Mouse (Mus musculus) kidney, postnatal 0 days (tissue): ENCODE data around the gene Anapc16. TPM values are rescaled to one million over a fixed set of nuclear protein-coding genes. Genes with fewer than 3 reads are reported as not detected.
A peak's percentile ranks its signal among the peaks of the same experiment; 100 is the strongest.

Source experiments
- ATAC-seq: fragments of 200-750 bp; cut with Nextera tagmentation; replicated peaks from 2 replicates; pipeline ENCODE4 v1.8.0; 2017; ENCODE audit warnings: low read depth, moderate number of reproducible peaks, moderate TSS enrichment, moderate library complexity; ENCODE audit not compliant: low FRiP score
- DNase-seq: peaks from one replicate; pipeline ENCODE4 v3.0.0-alpha.2; 2016; ENCODE audit warnings: low spot score
- H3K27ac ChIP-seq: fragments of 300-500 bp; sonication (generic); 2 replicates; pipeline ENCODE4 v1.5.1; 2014; ENCODE audit warnings: mild to moderate bottlenecking
- H3K27me3 ChIP-seq: fragments of 300-500 bp; sonication (generic); 2 replicates; pipeline ENCODE4 v1.6.1; 2014; ENCODE audit warnings: low read length, mixed read lengths; ENCODE audit not compliant: insufficient read depth
- H3K36me3 ChIP-seq: fragments of 300-500 bp; sonication (generic); 2 replicates; pipeline ENCODE4 v1.6.1; 2014; ENCODE audit warnings: low read length, mixed read lengths; ENCODE audit not compliant: insufficient read depth
- H3K4me1 ChIP-seq: fragments of 300-500 bp; sonication (generic); replicated peaks from 2 replicates; pipeline ENCODE4 v1.6.1; 2014; ENCODE audit warnings: antibody characterized with exemption, low read length, mixed read lengths; ENCODE audit not compliant: insufficient read depth
- H3K4me2 ChIP-seq: fragments of 300-500 bp; sonication (generic); 2 replicates; pipeline ENCODE4 v1.6.1; 2014; ENCODE audit warnings: mild to moderate bottlenecking, low read length, moderate library complexity, mixed read lengths
- H3K4me3 ChIP-seq: fragments of 300-500 bp; sonication (generic); replicated peaks from 2 replicates; pipeline ENCODE4 v1.5.1; 2014; ENCODE audit warnings: low read depth, low read length
- H3K9ac ChIP-seq: fragments of 300-500 bp; sonication (generic); 2 replicates; pipeline ENCODE4 v1.6.1; 2014; ENCODE audit warnings: low read depth, low read length
- H3K9me3 ChIP-seq: fragments of 300-500 bp; sonication (generic); replicated peaks from 2 replicates; pipeline ENCODE4 v1.6.1; 2016; ENCODE audit warnings: low read length, inconsistent platforms, mixed read lengths
- CTCF ChIP-seq: IDR thresholded peaks from 2 replicates; pipeline ENCODE4 v1.5.1; 2016; ENCODE audit warnings: antibody characterized with exemption, low read depth, mild to moderate bottlenecking, moderate library complexity
- WGBS: fragments of 180-500 bp; shearing (Covaris S2); extraction: QIAGEN DNeasy Blood & Tissue Kit; methylation state at CpG from one replicate; pipeline ENCODE4 v1.1.7; 2014; 5-methylcytosine and 5-hydroxymethylcytosine counted together
- polyA plus RNA-seq: library from polyadenylated mRNA; unstranded; fragments of >200 nt; fragmentation: Nextera tagmentation; extraction: Ambion mirVana; gene quantifications from 2 replicates; pipeline ENCODE4 v1.2.1, GENCODE M21; 2015

Anapc16 gene
- polyA plus RNA-seq, 1 experiment from 2014 or later, result 106 TPM

GRCm38 (mm10) chr10:59957171-59958149 is 45.5 kb downstream of the Anapc16 start:
- Histone ChIP-seq H3K27me3 (no peaks in the 10 kb centered on the region), H3K4me3 (no peak overlapping the region), H3K9me3 (no peaks in the 10 kb centered on the region), H3K27ac (no peak overlapping the region), H3K36me3 (no peaks in the 10 kb centered on the region), H3K9ac (peak overlapping the region; percentile 23; the same call in 1 of the 2 replicates), H3K4me2 (peak overlapping the region; percentile 28; the same call in 1 of the 2 replicates), H3K4me1 (peaks cover 18% of the 10 kb centered on the region; the same call in 1 of the 2 replicates)
- no peak for TF ChIP-seq CTCF
- WGBS, result 30% methylated on average over 25 of the region's 25 CpGs
- no peak for ATAC-seq
- DNase-seq, result no peak

- DNase-seq (no peak), ATAC-seq (no peak)
- no peaks in the 10 kb centered on the region for H3K27me3 ChIP-seq
- no peak overlapping the region for H3K27ac ChIP-seq
- H3K9me3 ChIP-seq, result no peaks in the 10 kb centered on the region
- no peak overlapping the region for H3K9ac ChIP-seq
- no peak for TF ChIP-seq CTCF
- no peak overlapping the region for H3K4me3 ChIP-seq
- WGBS, result 62% methylated on average over 5 of the region's 5 CpGs
- no peaks in the 10 kb centered on the region for H3K36me3 ChIP-seq
- peaks cover 18% of the 10 kb centered on the region; the same call in 1 of the 2 replicates for H3K4me1 ChIP-seq
- no peak overlapping the region for H3K4me2 ChIP-seq
Measured at GRCm38 (mm10) chr10:59956681-59957080, 46.3 kb downstream of the Anapc16 start.

GRCm38 (mm10) chr10:59953564-59954039 is 49.3 kb downstream of the Anapc16 start:
- peaks cover 4% of the 10 kb centered on the region; the same call in 1 of the 2 replicates for H3K36me3 ChIP-seq
- H3K4me2 ChIP-seq, result no peak overlapping the region
- H3K4me1 ChIP-seq, result peaks cover 36% of the 10 kb centered on the region
- H3K4me3 ChIP-seq, result no peak overlapping the region
- no peak overlapping the region for H3K27ac ChIP-seq
- WGBS, result 28% methylated on average over 7 of the region's 7 CpGs
- no peak for TF ChIP-seq CTCF
- ATAC-seq, result no peak
- no peak for DNase-seq
- no peaks in the 10 kb centered on the region for H3K27me3 ChIP-seq
- no peak overlapping the region for H3K9ac ChIP-seq
- no peaks in the 10 kb centered on the region for H3K9me3 ChIP-seq

GRCm38 (mm10) chr10:59952781-59953563 is 50.0 kb downstream of the Anapc16 start:
- peak overlapping the region; percentile 92 for H3K4me3 ChIP-seq
- WGBS, result 23% methylated on average over 16 of the region's 16 CpGs
- peak overlapping the region; percentile 62; the same call in 1 of the 2 replicates for H3K9ac ChIP-seq

GRCm38 (mm10) chr10:59952152-59952780 is 50.7 kb downstream of the Anapc16 start:
- WGBS, result under 1% methylated on average over 31 of the region's 31 CpGs
- peaks cover 23% of the 10 kb centered on the region for H3K4me1 ChIP-seq
- DNase-seq, result peak; percentile 66
- TF ChIP-seq CTCF, result no peak
- H3K27ac ChIP-seq, result peak overlapping the region; percentile 88
- H3K4me2 ChIP-seq, result peak overlapping the region; percentile 93
- H3K27me3 ChIP-seq, result no peaks in the 10 kb centered on the region
- ATAC-seq, result peak; percentile 26; the same call in 1 of the 2 replicates
- H3K9me3 ChIP-seq, result no peaks in the 10 kb centered on the region
- H3K9ac ChIP-seq, result peak overlapping the region; percentile 62
- H3K4me3 ChIP-seq, result peak overlapping the region; percentile 92
- H3K36me3 ChIP-seq, result peaks cover 4% of the 10 kb centered on the region; the same call in 1 of the 2 replicates

More at GRCm38 (mm10) chr10:59952781-59953563, 50.0 kb downstream of the Anapc16 start:
- ATAC-seq, result no peak
- peak overlapping the region; percentile 93 for H3K4me2 ChIP-seq
- peak overlapping the region; percentile 88 for H3K27ac ChIP-seq
- no peaks in the 10 kb centered on the region for H3K9me3 ChIP-seq
- no peak for DNase-seq
- H3K27me3 ChIP-seq, result no peaks in the 10 kb centered on the region
- peaks cover 30% of the 10 kb centered on the region for H3K4me1 ChIP-seq
- TF ChIP-seq CTCF, result no peak
- H3K36me3 ChIP-seq, result peaks cover 4% of the 10 kb centered on the region; the same call in 1 of the 2 replicates
